Mouse (Mus musculus) gastrocnemius, postnatal 36 days (tissue): ENCODE results near the gene Tex9. TPM values are rescaled to one million over a fixed set of nuclear protein-coding genes. Genes with fewer than 3 reads are reported as not detected.

ENCODE experiments used
- DNase-seq, 2 experiments: peaks; one replicate each; pipeline ENCODE4 v3.0.0; 2022
- intact Hi-C: fragments of 180-260 bp; cut with DNase I; formaldehyde crosslinking; loops from one replicate; pipeline ENCODE4 v1.15.1; 2025
- total RNA-seq, 2 experiments: library from RNA; stranded (reverse); gene quantifications; 2 replicates each; pipeline ENCODE4 v1.2.3; 2021

Gene Tex9
- total RNA-seq, 2 experiments from 2014 or later: 1.1 to 1.9 TPM

DNA sequence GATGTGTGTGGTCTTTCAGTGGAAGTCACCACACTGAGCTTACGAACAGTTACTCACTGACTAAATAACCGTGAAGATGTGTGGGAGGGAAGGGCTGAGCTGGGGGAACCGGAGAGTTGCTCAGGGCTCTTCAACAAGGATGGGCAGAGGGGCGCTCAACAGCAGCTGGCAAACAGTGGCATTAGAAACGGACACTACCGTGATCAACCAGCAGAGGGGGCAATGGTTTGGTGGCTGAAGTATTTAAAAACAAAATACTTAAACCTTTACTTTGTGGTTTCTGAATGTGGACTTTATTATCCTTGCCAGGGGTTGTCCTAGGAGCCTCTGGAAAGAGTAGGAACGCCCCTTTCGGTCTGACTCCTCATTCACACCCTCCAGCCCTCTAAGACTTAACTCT, 44.0 kb downstream of the Tex9 start:
- intact Hi-C loops: no loop called here
- DNase-seq: peak; percentile 42 to 48

- intact Hi-C loops: no loop called here
- no peak for DNase-seq
Observed at GRCm38 (mm10) chr9:72441927-72442715, 49.9 kb downstream of the Tex9 start.

GRCm38 (mm10) chr9:72440948-72441926, 50.8 kb downstream of the Tex9 start:
- no peak for DNase-seq
- intact Hi-C loops: no loop called here

DNA sequence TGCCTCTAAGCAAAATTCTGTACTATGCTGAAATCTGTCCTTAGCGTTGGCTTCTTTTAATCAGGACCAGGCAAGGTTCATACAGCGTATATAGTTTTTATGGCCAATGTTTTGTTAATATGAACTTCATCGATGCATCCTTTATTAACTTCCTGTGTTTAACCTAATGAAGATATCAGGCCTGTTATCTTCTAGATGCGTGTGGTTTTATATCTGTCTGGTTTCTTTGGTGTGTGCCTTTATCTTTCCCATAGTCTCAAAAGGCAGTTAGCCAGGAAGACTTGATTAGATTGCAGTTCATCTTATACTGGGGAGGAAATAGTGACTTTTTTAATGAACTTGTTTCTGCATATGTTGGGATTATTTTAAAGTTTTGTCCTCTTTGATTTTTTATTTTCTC, 51.7 kb downstream of the Tex9 start:
- intact Hi-C loops: no loop called here

DNA sequence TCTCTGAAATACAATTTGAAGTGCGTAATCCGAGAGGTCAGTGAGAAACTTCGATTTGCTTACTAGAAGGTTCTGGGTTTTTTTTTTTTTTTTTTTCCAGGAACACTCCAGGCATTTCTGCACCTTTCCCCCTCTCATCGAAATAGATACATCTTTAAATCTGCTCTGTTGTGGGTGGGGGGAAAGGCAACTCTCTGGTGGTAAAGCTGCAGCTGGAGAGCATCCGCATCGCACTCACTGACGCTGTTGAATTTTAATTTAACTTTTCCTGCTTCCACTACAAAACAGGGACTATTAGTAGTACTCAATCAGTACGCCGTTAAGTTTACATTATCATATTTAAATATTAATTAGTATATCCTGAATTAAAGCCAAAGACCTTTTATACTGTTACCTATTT, 53.3 kb downstream of the Tex9 start:
- intact Hi-C loops: loop anchor here (1.0 kb wide), 1 partner anchor 29 kb away; no protein-coding TSS in a partner anchor
- DNase-seq: no peak

More for the DNA sequence above, 51.7 kb downstream of the Tex9 start:
- no peak for DNase-seq

- peak; percentile 86 to 90 for DNase-seq
- intact Hi-C loops: loop anchor here (1.0 kb wide), 1 partner anchor 29 kb away; no protein-coding TSS in a partner anchor
Observed at GRCm38 (mm10) chr9:72437822-72438701, 54.0 kb downstream of the Tex9 start, which contains the start of gene Mns1. TSS of gene Mns1 (plus strand) at chr9:72438011.

- DNase-seq: no peak
- intact Hi-C loops: no loop called here
Observed at GRCm38 (mm10) chr9:72434876-72435275, 57.1 kb downstream of the Tex9 start.

- no peak for DNase-seq
- intact Hi-C loops: no loop called here
Observed at GRCm38 (mm10) chr9:72427861-72428260, 64.2 kb downstream of the Tex9 start.

DNA sequence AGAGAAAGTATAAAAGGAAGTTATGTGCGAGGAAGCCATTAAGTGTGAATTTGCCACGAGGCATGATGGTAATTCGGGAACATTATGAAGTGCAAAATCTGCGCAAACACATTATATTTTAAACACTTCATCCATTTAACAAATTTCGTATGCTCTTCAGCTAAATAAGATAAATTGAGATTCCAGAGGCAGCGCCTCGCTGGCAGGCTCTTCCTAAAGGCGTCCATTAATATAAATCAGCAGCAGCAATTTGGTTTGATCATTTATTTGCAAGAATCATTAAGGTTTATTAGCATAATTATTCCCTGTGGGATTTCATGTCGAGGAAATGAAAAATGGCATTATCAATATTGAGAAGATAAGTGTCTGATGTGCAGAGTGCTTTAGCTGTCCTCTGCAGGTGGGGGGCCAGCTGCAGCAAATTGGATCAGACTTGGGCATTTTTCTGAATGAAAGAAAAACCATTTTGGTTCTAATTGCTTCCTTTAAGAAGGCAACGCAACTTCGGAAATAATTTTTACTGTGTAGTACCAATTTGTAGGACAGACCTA, 66.6 kb downstream of the Tex9 start:
- intact Hi-C loops: no loop called here
- DNase-seq: no peak

DNA sequence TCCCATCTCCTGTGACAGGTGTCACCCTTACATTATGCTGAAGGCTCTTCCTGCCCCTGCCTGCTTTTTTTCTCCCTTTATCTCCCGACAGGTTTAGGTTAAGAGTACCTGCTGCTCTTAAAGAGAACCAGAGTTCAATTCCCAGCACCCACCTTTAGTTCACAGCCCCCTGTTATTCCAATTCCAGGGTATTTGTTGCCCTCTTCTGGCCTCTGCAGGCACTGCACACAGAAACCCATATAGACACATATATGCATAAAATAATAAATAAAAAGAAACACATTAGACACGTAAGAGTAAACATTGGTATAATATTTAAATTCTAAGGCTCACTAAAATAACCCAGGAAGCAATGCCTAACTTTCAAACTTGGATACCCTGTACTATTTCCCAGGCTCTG, 69.3 kb downstream of the Tex9 start:
- no peak for DNase-seq
- intact Hi-C loops: no loop called here

- intact Hi-C loops: no loop called here
- no peak for DNase-seq
Observed at GRCm38 (mm10) chr9:72422284-72422683, 69.7 kb downstream of the Tex9 start.

DNA sequence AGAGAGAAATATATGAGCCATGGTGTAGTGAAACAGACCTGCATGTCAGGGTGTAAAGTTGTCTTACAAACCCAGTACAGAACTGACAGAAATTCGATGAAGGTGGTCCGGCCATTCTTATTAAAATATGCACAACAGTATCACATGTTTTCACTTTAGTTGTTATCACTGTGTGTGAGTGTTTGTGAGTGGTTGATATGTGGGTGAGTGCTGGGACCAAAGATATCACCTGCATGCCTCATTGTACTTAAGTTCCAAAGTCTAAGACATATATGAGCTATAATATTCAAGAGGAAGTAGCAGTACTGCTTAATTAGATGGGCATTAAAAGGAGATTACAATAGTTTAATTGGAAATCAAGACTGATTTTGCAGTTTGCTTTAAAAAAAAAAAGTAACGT, 71.5 kb downstream of the Tex9 start:
- intact Hi-C loops: no loop called here
- DNase-seq: no peak

GRCm38 (mm10) chr9:72418443-72418842, 73.6 kb downstream of the Tex9 start:
- no peak for DNase-seq
- intact Hi-C loops: no loop called here

DNA sequence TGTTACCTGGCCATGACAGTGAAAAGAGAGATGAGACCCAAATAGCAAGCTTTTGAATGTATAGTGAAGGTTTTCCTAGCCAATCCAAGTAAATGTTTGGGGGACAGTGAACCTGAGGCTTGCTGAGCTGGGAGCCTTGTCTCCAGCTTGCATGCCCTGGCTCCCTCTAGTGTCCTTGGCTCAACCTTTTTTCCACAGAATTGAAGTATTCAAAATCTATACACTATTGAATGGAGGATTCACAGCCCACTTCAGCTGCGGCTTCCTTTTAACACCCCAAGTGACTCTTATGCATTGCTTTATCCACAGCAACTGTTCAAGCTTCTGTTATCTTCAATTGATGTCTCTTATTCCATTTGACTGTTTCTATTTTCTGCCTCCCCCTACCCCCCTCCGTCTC, 80.3 kb downstream of the Tex9 start:
- intact Hi-C loops: no loop called here
- DNase-seq: no peak

GRCm38 (mm10) chr9:72409381-72410225, 82.4 kb downstream of the Tex9 start:
- no peak for DNase-seq
- intact Hi-C loops: loop anchor here (5.0 kb wide), 3 partner anchors 147 to 762 kb away; no protein-coding TSS in a partner anchor

- DNase-seq: peak; percentile 63 to 72
- intact Hi-C loops: loop anchor here (5.0 kb wide), 3 partner anchors 146 to 761 kb away; no protein-coding TSS in a partner anchor
Observed at GRCm38 (mm10) chr9:72408131-72408586, 83.9 kb downstream of the Tex9 start.

GRCm38 (mm10) chr9:72405882-72406638, 86.0 kb downstream of the Tex9 start:
- DNase-seq: no peak
- intact Hi-C loops: loop anchor here (5.0 kb wide), 3 partner anchors 144 to 759 kb away; no protein-coding TSS in a partner anchor

- DNase-seq: no peak
- intact Hi-C loops: loop anchor here (5.0 kb wide), 3 partner anchors 143 to 758 kb away; no protein-coding TSS in a partner anchor
Observed at GRCm38 (mm10) chr9:72404934-72405333, 87.1 kb downstream of the Tex9 start.
